Mouse (Mus musculus): ENCODE data around the gene Cdkl5.

The Cdkl5 gene

GRCm38 (mm10) chrX:160748653-160749052, 245.9 kb downstream of the Cdkl5 start:
- no peak for DNase-seq (ENCODE audit: inconsistent age in 2 of 2, low spot score in 1 of 2)

GRCm38 (mm10) chrX:160745399-160745798, 249.1 kb downstream of the Cdkl5 start:
- DNase-seq (ENCODE audit: inconsistent age in 2 of 2, low spot score in 1 of 2) = no peak

GRCm38 (mm10) chrX:160735650-160736049, 258.9 kb downstream of the Cdkl5 start, which contains the start of gene Ppef1:
Gene Ppef1 (minus strand): TSS chrX:160735765.
- DNase-seq (ENCODE audit: inconsistent age in 2 of 2, low spot score in 1 of 2) = no peak

Measured in adrenal gland, adult (tissue).